Mouse (Mus musculus) neural tube, embryonic 15.5 days (tissue): ENCODE measurements around the gene Hist1h2ak. TPM values are rescaled to one million over a fixed set of nuclear protein-coding genes. Genes with fewer than 3 reads are reported as not detected.
"Not testable (repeated sequence)": the region's sequence is repeated elsewhere in the genome, so short reads cannot be mapped to it uniquely, and the experiment has no call there.

Source experiments
- ATAC-seq: fragments of 200-750 bp; cut with Nextera tagmentation; 2 replicates; pipeline ENCODE4 v1.8.0; 2017; ENCODE audit warnings: mild to moderate bottlenecking, moderate TSS enrichment, moderate library complexity; ENCODE audit not compliant: low FRiP score
- H3K27ac ChIP-seq: fragments of 300-500 bp; sonication (generic); replicated peaks from 2 replicates; pipeline ENCODE4 v1.5.1; 2015; ENCODE audit warnings: mild to moderate bottlenecking, inconsistent platforms
- H3K27me3 ChIP-seq: fragments of 300-500 bp; sonication (generic); replicated peaks from 2 replicates; pipeline ENCODE4 v1.6.1; 2015; ENCODE audit warnings: inconsistent platforms
- H3K36me3 ChIP-seq: fragments of 300-500 bp; sonication (generic); 2 replicates; pipeline ENCODE4 v1.6.1; 2015; ENCODE audit warnings: inconsistent platforms
- H3K4me1 ChIP-seq: fragments of 300-500 bp; sonication (generic); 2 replicates; pipeline ENCODE4 v1.6.1; 2015; ENCODE audit warnings: inconsistent platforms
- H3K4me2 ChIP-seq: fragments of 300-500 bp; sonication (generic); 2 replicates; pipeline ENCODE4 v1.6.1; 2015; ENCODE audit warnings: inconsistent platforms, mild to moderate bottlenecking, moderate library complexity
- H3K4me3 ChIP-seq: fragments of 300-500 bp; sonication (generic); replicated peaks from 2 replicates; pipeline ENCODE4 v1.5.1; 2015; ENCODE audit warnings: mild to moderate bottlenecking, inconsistent platforms
- H3K9ac ChIP-seq: fragments of 300-500 bp; sonication (generic); replicated peaks from 2 replicates; pipeline ENCODE4 v1.6.1; 2015; ENCODE audit warnings: mild to moderate bottlenecking, inconsistent platforms
- H3K9me3 ChIP-seq: fragments of 300-500 bp; sonication (generic); replicated peaks from 2 replicates; pipeline ENCODE4 v1.6.1; 2016; ENCODE audit warnings: inconsistent platforms
- WGBS: fragments of 180-500 bp; shearing (Covaris S2); methylation state at CpG from one replicate; pipeline ENCODE4 v1.1.7; 2015; ENCODE audit warnings: mixed read lengths; 5-methylcytosine and 5-hydroxymethylcytosine counted together
- microRNA-seq: library from miRNA; unstranded; fragments of <30 nt; microRNA quantifications from one replicate; pipeline ENCODE4, GENCODE M21; 2017
- polyA plus RNA-seq: library from polyadenylated mRNA; unstranded; fragments of >200 nt; fragmentation: Nextera tagmentation; extraction: Ambion mirVana; gene quantifications from 2 replicates; pipeline ENCODE4 v1.2.1, GENCODE M21; 2015

The Hist1h2ak gene
- polyA plus RNA-seq, 1 experiment from 2014 or later, result 5.6 TPM

GRCm38 (mm10) chr13:21715864-21716539, 37.6 kb downstream of the Hist1h2ak start, which contains the start of the genes Hist1h2bl and Hist1h2ai:
Gene Hist1h2bl, minus strand, starts transcription at chr13:21716143.
Gene Hist1h2ai, plus strand, starts transcription at chr13:21716422.
- H3K4me1 ChIP-seq, result peaks cover 29% of the 10 kb centered on the region
- H3K36me3 ChIP-seq, H3K27me3 ChIP-seq, H3K9me3 ChIP-seq: not testable (repeated sequence)
- peak within 1 kb of the TSS; percentile 55 for H3K9ac ChIP-seq
- H3K4me3 ChIP-seq, result peak within 1 kb of the TSS; percentile 42
- peak; percentile 95 for ATAC-seq
- WGBS, result under 1% methylated on average over 33 of the region's 50 CpGs
- H3K4me2 ChIP-seq, result peak within 1 kb of the TSS; percentile 86
- H3K27ac ChIP-seq, result peak within 1 kb of the TSS; percentile 90

DNA sequence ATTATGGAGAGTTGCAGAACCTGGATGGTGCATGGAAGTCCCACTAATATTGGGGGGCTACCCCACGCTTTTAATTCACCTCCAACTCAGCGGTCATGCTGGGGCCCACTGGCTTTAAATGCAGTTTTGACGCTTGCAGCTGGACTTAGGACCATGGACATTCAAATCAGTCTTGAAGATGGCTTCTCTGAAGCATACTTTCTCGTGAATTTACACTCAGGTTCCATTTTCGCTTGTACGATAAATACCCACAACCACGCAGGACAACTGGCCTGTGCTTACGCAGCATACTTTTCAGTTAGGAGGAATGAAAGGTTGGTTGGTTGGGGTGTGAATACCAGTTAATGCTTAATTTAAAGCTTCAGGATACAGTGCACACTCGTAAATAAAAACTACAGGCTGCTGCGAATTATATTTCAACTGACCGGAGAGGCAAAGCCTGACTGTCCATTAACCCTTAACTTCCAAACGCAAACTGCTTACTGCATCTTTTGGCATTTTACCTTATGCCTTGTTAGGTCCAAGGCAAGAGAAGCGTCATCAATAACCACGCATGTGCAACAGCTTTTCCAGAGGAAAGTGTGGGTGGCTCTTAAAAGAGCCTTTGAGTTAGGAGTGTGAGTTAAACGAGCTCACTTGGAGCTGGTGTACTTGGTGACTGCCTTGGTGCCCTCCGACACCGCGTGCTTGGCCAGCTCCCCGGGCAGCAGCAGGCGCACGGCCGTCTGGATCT, 38.3 kb downstream of the Hist1h2ak start:
- Histone ChIP-seq H3K4me3 (peak overlapping the region; percentile 42), H3K9me3 (no peaks in the 10 kb centered on the region), H3K9ac (peak overlapping the region; percentile 50), H3K27ac (peak overlapping the region; percentile 90), H3K4me1 (peaks cover 26% of the 10 kb centered on the region), H3K27me3 (no peaks in the 10 kb centered on the region), H3K36me3 (no peaks in the 10 kb centered on the region), H3K4me2 (peak overlapping the region; percentile 86)
- under 1% methylated on average over 22 of the region's 22 CpGs for WGBS
- no peak for ATAC-seq

DNA sequence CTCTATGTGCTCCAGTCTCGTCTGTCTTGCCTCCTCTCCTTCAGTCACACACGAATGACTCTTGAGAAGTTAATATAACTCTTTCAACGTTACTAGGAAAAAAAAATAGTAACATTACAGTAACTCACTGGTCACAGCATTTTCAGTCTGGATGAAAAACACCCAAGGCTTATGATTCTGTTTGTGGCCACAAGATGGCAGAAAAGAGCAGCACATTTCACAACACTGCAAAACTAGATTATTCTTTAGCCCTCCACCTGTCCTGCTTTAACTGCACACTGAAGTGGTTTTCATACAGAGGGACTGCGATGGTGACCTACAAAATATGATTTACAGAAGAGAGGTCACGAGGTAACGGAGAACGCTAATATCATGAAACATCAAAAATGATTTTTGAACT, 38.9 kb downstream of the Hist1h2ak start:
- H3K27ac ChIP-seq, result peak overlapping the region; percentile 90; the same call in 1 of the 2 replicates
- H3K4me2 ChIP-seq, result peak overlapping the region; percentile 86
- WGBS, result under 1% methylated on average over 7 of the region's 7 CpGs
- peak overlapping the region; percentile 50 for H3K9ac ChIP-seq
- peak overlapping the region; percentile 42 for H3K4me3 ChIP-seq
- H3K9me3 ChIP-seq, result no peaks in the 10 kb centered on the region
- H3K4me1 ChIP-seq, result peaks cover 26% of the 10 kb centered on the region
- no peaks in the 10 kb centered on the region for H3K27me3 ChIP-seq
- ATAC-seq, result no peak
- H3K36me3 ChIP-seq, result no peaks in the 10 kb centered on the region

- H3K9ac ChIP-seq, result no peak overlapping the region
Observed at GRCm38 (mm10) chr13:21711698-21712097, 41.9 kb downstream of the Hist1h2ak start.

GRCm38 (mm10) chr13:21710821-21711525, 42.7 kb downstream of the Hist1h2ak start:
- no peaks in the 10 kb centered on the region for H3K36me3 ChIP-seq
- peak overlapping the region; percentile 68 for H3K4me3 ChIP-seq
- H3K27me3 ChIP-seq, result no peaks in the 10 kb centered on the region
- no peak overlapping the region for H3K27ac ChIP-seq
- H3K4me2 ChIP-seq, result peak overlapping the region; percentile 72
- 2% methylated on average over 22 of the region's 22 CpGs for WGBS
- no peaks in the 10 kb centered on the region for H3K9me3 ChIP-seq
- H3K9ac ChIP-seq, result peak overlapping the region; percentile 40
- H3K4me1 ChIP-seq, result peaks cover 9% of the 10 kb centered on the region
- ATAC-seq, result peak; percentile 91

More at GRCm38 (mm10) chr13:21711698-21712097, 41.9 kb downstream of the Hist1h2ak start:
- peak overlapping the region; percentile 68 for H3K4me3 ChIP-seq
- WGBS, result 28% methylated on average over 4 of the region's 4 CpGs
- peaks cover 10% of the 10 kb centered on the region for H3K4me1 ChIP-seq
- no peak for ATAC-seq
- H3K27ac ChIP-seq, result no peak overlapping the region
- no peaks in the 10 kb centered on the region for H3K36me3 ChIP-seq
- H3K27me3 ChIP-seq, result no peaks in the 10 kb centered on the region
- H3K4me2 ChIP-seq, result peak overlapping the region; percentile 72
- H3K9me3 ChIP-seq, result no peaks in the 10 kb centered on the region

DNA sequence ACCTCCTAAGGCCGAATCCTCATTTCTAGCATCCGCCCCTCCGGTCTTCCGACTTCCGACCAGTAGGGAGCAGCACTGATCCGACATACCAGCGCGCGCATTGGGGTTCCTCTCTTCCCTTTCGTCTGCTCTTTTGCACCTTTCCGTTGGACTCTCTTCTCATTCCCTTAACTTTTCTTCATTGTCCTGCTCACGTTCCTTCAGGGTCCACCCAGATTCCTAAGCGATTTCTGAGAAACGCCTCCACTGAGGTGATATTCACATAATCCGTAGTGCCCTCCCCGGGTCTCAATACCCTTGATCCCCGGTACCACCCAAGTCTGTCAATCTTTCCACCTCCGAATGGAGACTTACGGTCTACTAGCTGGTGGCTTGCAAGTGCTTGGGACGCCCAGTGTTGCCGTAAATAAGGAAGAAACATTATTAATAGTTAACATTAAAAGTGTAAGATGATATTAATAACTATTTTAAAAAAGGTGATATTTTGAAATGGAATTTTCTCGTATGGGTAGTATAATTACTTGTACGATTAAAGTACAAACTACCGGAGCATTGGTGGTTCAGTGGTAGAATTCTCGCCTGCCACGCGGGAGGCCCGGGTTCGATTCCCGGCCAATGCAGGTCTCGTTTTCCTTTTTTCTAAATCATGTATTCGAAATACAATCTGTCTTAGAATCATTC, 43.5 kb downstream of the Hist1h2ak start:
- WGBS, result under 1% methylated on average over 32 of the region's 32 CpGs
- Histone ChIP-seq H3K4me1 (peaks cover 4% of the 10 kb centered on the region), H3K27ac (peak overlapping the region; percentile 88)

GRCm38 (mm10) chr13:21706669-21707068, 47.0 kb downstream of the Hist1h2ak start:
- no peak overlapping the region for H3K4me3 ChIP-seq
- WGBS, result 73% methylated on average over 4 of the region's 4 CpGs
- no peaks in the 10 kb centered on the region for H3K36me3 ChIP-seq
- H3K9me3 ChIP-seq, result no peaks in the 10 kb centered on the region
- no peak overlapping the region for H3K4me2 ChIP-seq
- ATAC-seq, result no peak
- H3K27ac ChIP-seq, result no peak overlapping the region
- H3K4me1 ChIP-seq, result no peaks in the 10 kb centered on the region
- no peaks in the 10 kb centered on the region for H3K27me3 ChIP-seq
- no peak overlapping the region for H3K9ac ChIP-seq

More for the DNA sequence above, 43.5 kb downstream of the Hist1h2ak start:
- no peaks in the 10 kb centered on the region for H3K9me3 ChIP-seq
- ATAC-seq, result peak; percentile 93
- H3K4me2 ChIP-seq, result peak overlapping the region; percentile 72
- peak overlapping the region; percentile 68 for H3K4me3 ChIP-seq
- H3K9ac ChIP-seq, result peak overlapping the region; percentile 64
- H3K27me3 ChIP-seq, result no peaks in the 10 kb centered on the region
- no peaks in the 10 kb centered on the region for H3K36me3 ChIP-seq

Small RNA genes lying within 50 kb of the gene (microRNA-seq; reads per million reads assigned to microRNA genes)
- not detected for gene Gm44346
- not detected for gene Gm44357
- not detected for gene Gm44367
- not detected for gene Gm44454

Other genes with a start within 250 kb of the Hist1h2ak start
- 4.3 and 4.9 TPM in 2 replicates for gene Zkscan8, start 222.7 kb downstream of the Hist1h2ak start, polyA plus RNA-seq
- gene Olfr1366, start 211.0 kb downstream of the Hist1h2ak start, polyA plus RNA-seq, result 0.08 and 0.11 TPM in 2 replicates
- gene Olfr1535, start 193.9 kb downstream of the Hist1h2ak start, polyA plus RNA-seq, result 0.04 TPM in 2 replicates
- gene Olfr1364, start 172.1 kb downstream of the Hist1h2ak start, polyA plus RNA-seq, result not detected in 2 replicates
- not detected in 2 replicates for gene Olfr1362, start 139.8 kb downstream of the Hist1h2ak start, polyA plus RNA-seq
- 0.04 TPM in 1 of 2 replicates, not detected in the other for gene Olfr11, start 111.3 kb downstream of the Hist1h2ak start, polyA plus RNA-seq
- not detected in 2 replicates for gene Olfr1361, start 90.4 kb downstream of the Hist1h2ak start, polyA plus RNA-seq
- gene Olfr1360, start 76.4 kb downstream of the Hist1h2ak start, polyA plus RNA-seq, result not detected in 2 replicates
- gene Olfr1359, start 55.7 kb downstream of the Hist1h2ak start, polyA plus RNA-seq, result not detected in 2 replicates
- not detected in 2 replicates for gene Hist1h2bl, start 37.7 kb downstream of the Hist1h2ak start, polyA plus RNA-seq
- gene Hist1h2ai, start 37.4 kb downstream of the Hist1h2ak start, polyA plus RNA-seq, result 7.9 and 9.5 TPM in 2 replicates
- 3.2 and 5.6 TPM in 2 replicates for gene Hist1h3h, start 36.2 kb downstream of the Hist1h2ak start, polyA plus RNA-seq
- 0.87 and 2.3 TPM in 2 replicates for gene Hist1h2bm, start 31.8 kb downstream of the Hist1h2ak start, polyA plus RNA-seq
- 0.45 and 0.56 TPM in 2 replicates for gene Hist1h4j, start 18.8 kb downstream of the Hist1h2ak start, polyA plus RNA-seq
- gene Hist1h4k, start 3.3 kb downstream of the Hist1h2ak start, polyA plus RNA-seq, result 2.2 and 2.7 TPM in 2 replicates
- not detected in 2 replicates for gene Hist1h2bn, start 296 bp upstream of the Hist1h2ak start, polyA plus RNA-seq
- 2.2 and 5.8 TPM in 2 replicates for gene Hist1h1b, start 26.8 kb upstream of the Hist1h2ak start, polyA plus RNA-seq
- 20.1 and 38.6 TPM in 2 replicates for gene Hist1h3i, start 29.5 kb upstream of the Hist1h2ak start, polyA plus RNA-seq
- gene Hist1h2an, start 33.4 kb upstream of the Hist1h2ak start, polyA plus RNA-seq, result 4.1 TPM in 1 of 2 replicates, not detected in the other
- gene Hist1h2bp, start 33.6 kb upstream of the Hist1h2ak start, polyA plus RNA-seq, result 0.56 and 1.8 TPM in 2 replicates
- 3.9 and 10.2 TPM in 2 replicates for gene Hist1h2bq, start 56.4 kb upstream of the Hist1h2ak start, polyA plus RNA-seq
- 1.5 TPM in 1 of 2 replicates, not detected in the other for gene Hist1h2ao, start 56.6 kb upstream of the Hist1h2ak start, polyA plus RNA-seq
- not detected in 2 replicates for gene Hist1h4m, start 57.9 kb upstream of the Hist1h2ak start, polyA plus RNA-seq
- 3.9 and 6.9 TPM in 2 replicates for gene Hist1h4n, start 78.4 kb upstream of the Hist1h2ak start, polyA plus RNA-seq
- 380 and 932 TPM in 2 replicates for gene Hist1h2ap, start 79.7 kb upstream of the Hist1h2ak start, polyA plus RNA-seq
- gene Hist1h2br, start 79.9 kb upstream of the Hist1h2ak start, polyA plus RNA-seq, result 3.4 and 10.4 TPM in 2 replicates
- gene Zfp184, start 191.3 kb upstream of the Hist1h2ak start, polyA plus RNA-seq, result 10.3 and 11.5 TPM in 2 replicates
- gene Pom121l2, start 227.4 kb upstream of the Hist1h2ak start, polyA plus RNA-seq, result 0.11 TPM in 1 of 2 replicates, not detected in the other